Mouse (Mus musculus) C2C12 (cell line): ENCODE measurements around the gene Klk15.

Source experiments
- CEBPB ChIP-seq: IDR thresholded peaks from one replicate; pipeline ENCODE4 v1.6.1; 2011; ENCODE audit warnings: low read depth, mild to moderate bottlenecking, control low read depth, moderate library complexity
- CTCF ChIP-seq: IDR thresholded peaks from one replicate; pipeline ENCODE4 v1.5.1; 2011; ENCODE audit not compliant: control insufficient read depth, insufficient read depth, insufficient read length
- FOSL1 ChIP-seq: IDR thresholded peaks from one replicate; pipeline ENCODE4 v1.8.0; 2011; ENCODE audit warnings: mild to moderate bottlenecking, low read length; ENCODE audit not compliant: poor library complexity, insufficient read depth, severe bottlenecking
- MAX ChIP-seq: IDR thresholded peaks from one replicate; pipeline ENCODE4 v1.6.1; 2011; ENCODE audit warnings: mild to moderate bottlenecking, control low read depth
- MYOG ChIP-seq: IDR thresholded peaks from one replicate; pipeline ENCODE4 v1.6.1; 2011; ENCODE audit not compliant: control insufficient read depth, insufficient read length; ENCODE audit errors: extremely low read depth
- USF1 ChIP-seq: IDR thresholded peaks from one replicate; pipeline ENCODE4 v1.6.1; 2011; ENCODE audit warnings: low read depth, mild to moderate bottlenecking, control low read depth, moderate library complexity

- TF ChIP-seq CTCF (no peak), MAX (no peak), MYOG (no peak), USF1 (no peak), CEBPB (no peak), FOSL1 (no peak)
Observed at GRCm38 (mm10) chr7:43932337-43932736, 1.2 kb upstream of the Klk15 start.
